Mouse (Mus musculus) embryonic fibroblast, embryonic 13.5 days (primary cell): Measurements from ENCODE around the gene Elp5.

ENCODE experiments used
- CTCF ChIP-seq: IDR thresholded peaks from 2 replicates; pipeline ENCODE4 v1.5.1; 2011; ENCODE audit warnings: mild to moderate bottlenecking, control low read depth, low read length, moderate library complexity, borderline replicate concordance; ENCODE audit not compliant: insufficient read depth
- POLR2A ChIP-seq: IDR thresholded peaks from 2 replicates; pipeline ENCODE4 v1.6.1; 2011; ENCODE audit warnings: low read depth, mild to moderate bottlenecking, control low read depth, low read length, moderate library complexity

- no peak for TF ChIP-seq CTCF
- TF ChIP-seq POLR2A = no peak
These were observed 37.1 kb downstream of the Elp5 start for GRCm38 (mm10) chr11:69945216-69945615.
